Comparison of ENCODE assay signal across 10 mouse cellular contexts in genomic region chr3:136678386-136678785, GRCm38 (mm10). TPM values are rescaled to one million over a fixed set of nuclear protein-coding genes. Genes with fewer than 3 reads are reported as not detected.
DNase-seq lines count a peak whose midpoint lies in the region.
"Had no signal": no experiment of that assay in that cellular context is flagged by ENCODE, and none has a peak within 500 bp of the region (broad histone marks: within the 10 kb centered on the region; RNA-seq: fewer than 3 reads in every experiment).

No protein-coding gene starts in this region.

- intact Hi-C loops in left cerebral cortex, postnatal 4 days (cut with DNase I), result loop anchor here (10.0 kb wide), 1 partner anchor 216 kb away; no protein-coding TSS in a partner anchor

- peak; percentile 72 to 77 for DNase-seq in cerebellum, postnatal 14 days
- DNase-seq in cerebellum, adult 18-20 months, result no peak
- peak; percentile 77 for DNase-seq in left cerebral cortex, postnatal 4 days
- no peak for DNase-seq in left cerebral cortex, adult 11 months (ENCODE audit: low spot score)
- peak; percentile 64 for DNase-seq in retina, postnatal 1 day
- DNase-seq in retina, embryonic 14.5 days (ENCODE audit: low spot score), result no peak
- no peak for DNase-seq in thymus, postnatal 4 days
- DNase-seq: gastrocnemius, postnatal 14 days; layer of hippocampus, postnatal 36 days; thymus, postnatal 25 days had no signal

RNA-seq across cellular contexts. Expression of gene Ppp3ca, which starts 8.5 kb away (rescaled TPM):
- 100 to 1,000 TPM; 316 to 328 TPM for total RNA-seq in left cerebral cortex, postnatal 4 days (2021)

Comparison
In these comparisons a context has a peak if more than half of its experiments do, and no peak if none do; other contexts are left out.
1. DNase-seq: peak in cerebellum, postnatal 14 days (2 of 2), left cerebral cortex, postnatal 4 days (single experiment) and retina, postnatal 1 day (single experiment); none in cerebellum, adult 18-20 months (0 of 2), left cerebral cortex, adult 11 months (single experiment), retina, embryonic 14.5 days (single experiment) and thymus, postnatal 4 days (single experiment).